ENCODE assay signal across 17 mouse cellular contexts in genomic region chr9:57968783-57969542, GRCm38 (mm10). TPM values are rescaled to one million over a fixed set of nuclear protein-coding genes. Genes with fewer than 3 reads are reported as not detected.
DNase-seq lines count a peak whose midpoint lies in the region; ATAC-seq and TF ChIP-seq lines count a peak whose summit lies in the region.
"Had no signal": no experiment of that assay in that cellular context is flagged by ENCODE, and none has a peak within 500 bp of the region (broad histone marks: within the 10 kb centered on the region; RNA-seq: fewer than 3 reads in every experiment).

No protein-coding gene starts in this region.

- H3K4me2 ChIP-seq in intestine, postnatal 0 days (replicated peaks; ENCODE audit: low read depth) = no peak overlapping the region
- H3K4me2 ChIP-seq: forebrain, embryonic 15.5 days; neural tube, embryonic 13.5 days had no signal

- intact Hi-C loops in left cerebral cortex, adult 2 months (cut with DNase I) = no loop called here
- intact Hi-C loops in left cerebral cortex, postnatal 10 days (cut with DNase I) = no loop called here

- TF ChIP-seq CTCF in left cerebral cortex, adult 2 months (IDR thresholded peaks at IDR 0.05) = no peak
- TF ChIP-seq CTCF in intestine, postnatal 0 days (IDR thresholded peaks at IDR 0.05; ENCODE audit: low read depth) = no peak

- no peaks in the 10 kb centered on the region for H3K9me3 ChIP-seq in intestine, postnatal 0 days (ENCODE audit: control insufficient read depth)
- H3K9me3 ChIP-seq: forebrain, embryonic 15.5 days; G1E; neural tube, embryonic 13.5 days had no signal

- H3K4me3 ChIP-seq in left cerebral cortex, adult 2 months = no peak overlapping the region
- no peak overlapping the region for H3K4me3 ChIP-seq in intestine, postnatal 0 days (ENCODE audit: low read depth, low read length)
- H3K4me3 ChIP-seq: forebrain, embryonic 15.5 days; neural tube, embryonic 13.5 days had no signal

- H3K36me3 ChIP-seq in intestine, postnatal 0 days (ENCODE audit: control insufficient read depth, insufficient read depth) = no peaks in the 10 kb centered on the region
- H3K36me3 ChIP-seq: forebrain, embryonic 15.5 days; G1E; neural tube, embryonic 13.5 days had no signal

- ATAC-seq in intestine, postnatal 0 days = peak; percentile 87
- ATAC-seq: forebrain, embryonic 15.5 days had no signal

- peak overlapping the region; percentile 22; the same call in 1 of the 2 replicates for H3K27ac ChIP-seq in left cerebral cortex, adult 2 months
- peak overlapping the region; percentile 86 for H3K27ac ChIP-seq in intestine, postnatal 0 days (ENCODE audit: low read depth, low read length)
- H3K27ac ChIP-seq: forebrain, embryonic 15.5 days; hindbrain, postnatal 0 days had no signal

- no peak for DNase-seq in left cerebral cortex, adult 2 months (ENCODE audit: extremely low spot score in 1 of 2, low spot score in 2 of 2)
- no peak for DNase-seq in left cerebral cortex, postnatal 10 days (ENCODE audit: extremely low spot score in 1 of 2, low spot score in 2 of 2)
- DNase-seq in 416B (ENCODE audit: low read depth) = peak; percentile 24
- DNase-seq in CD4-positive helper T cell, adult 2 months (ENCODE audit: low read depth, low spot score) = peak; percentile 52
- no peak for DNase-seq in urinary bladder, postnatal 4 days (ENCODE audit: low spot score in 2 of 2)
- no peak for DNase-seq in kidney, postnatal 14 days
- DNase-seq: adrenal gland, adult 8-10 months; cerebellum, adult 9-11 months; embryo, embryonic 11 days; heart, postnatal 4 days; lung, adult 2 months had no signal

- no peaks in the 10 kb centered on the region for H3K27me3 ChIP-seq in intestine, postnatal 0 days (replicated peaks; ENCODE audit: control insufficient read depth, insufficient read depth, low read length)
- H3K27me3 ChIP-seq: forebrain, embryonic 15.5 days; neural tube, embryonic 13.5 days had no signal

- no peak overlapping the region for H3K9ac ChIP-seq in intestine, postnatal 0 days (ENCODE audit: low read depth, low read length)
- H3K9ac ChIP-seq: forebrain, embryonic 15.5 days; neural tube, embryonic 13.5 days had no signal

- 53% methylated on average over 8 of the region's 8 CpGs for WGBS in intestine, postnatal 0 days

- H3K4me1 ChIP-seq in intestine, postnatal 0 days (replicated peaks; ENCODE audit: control insufficient read depth, insufficient read depth, low read length) = peaks cover 22% of the 10 kb centered on the region
- H3K4me1 ChIP-seq: forebrain, embryonic 15.5 days had no signal

RNA-seq across cellular contexts. Expression of gene Sema7a, which starts 29.1 kb away (rescaled TPM):
- 100 to 1,000 TPM; 151 to 160 TPM for total RNA-seq in left cerebral cortex, adult 2 months (2021)
- total RNA-seq in left cerebral cortex, postnatal 10 days (2021) = 100 to 1,000 TPM; 127 to 132 TPM
- polyA plus RNA-seq in intestine, postnatal 0 days (2015; fragmentation: Nextera tagmentation; extraction: Ambion mirVana) = 6.9 and 7.1 TPM in 2 replicates
- total RNA-seq: G1E had no signal

RNA-seq across cellular contexts. Expression of gene Cyp11a1, which starts 37.2 kb away (rescaled TPM):
- 1 to 10 TPM; 3.8 to 4.7 TPM for total RNA-seq in left cerebral cortex, adult 2 months (2021)
- total RNA-seq in left cerebral cortex, postnatal 10 days (2021) = 1 to 10 TPM; 2.4 to 3.4 TPM
- 4.4 and 7.8 TPM in 2 replicates for polyA plus RNA-seq in intestine, postnatal 0 days (2015; fragmentation: Nextera tagmentation; extraction: Ambion mirVana)
- total RNA-seq: liver, adult 2 months had no signal
- polyA plus RNA-seq: liver, adult 2 months had no signal

RNA-seq across cellular contexts. Expression of gene Ubl7, which starts 58.2 kb away (rescaled TPM):
- total RNA-seq in left cerebral cortex, adult 2 months (2021) = 100 to 1,000 TPM; 101 to 109 TPM
- 100 to 1,000 TPM in 1 of 2 experiments, 10 to 100 TPM in 1; 98.2 to 107 TPM for total RNA-seq in left cerebral cortex, postnatal 10 days (2021)
- polyA plus RNA-seq in intestine, postnatal 0 days (2015; fragmentation: Nextera tagmentation; extraction: Ambion mirVana) = 77.1 and 80.7 TPM in 2 replicates

Comparison
In these comparisons a context has a peak if more than half of its experiments do, and no peak if none do; other contexts are left out.
1. DNase-seq: peak in 416B (single experiment) and CD4-positive helper T cell, adult 2 months (single experiment); none in left cerebral cortex, adult 2 months (0 of 2), left cerebral cortex, postnatal 10 days (0 of 2), urinary bladder, postnatal 4 days (0 of 2) and kidney, postnatal 14 days (single experiment).